Mouse (Mus musculus): ENCODE results near the gene Miga2.
A peak's percentile ranks its signal among the peaks of the same experiment; 100 is the strongest.
"Not testable (repeated sequence)": the region's sequence is repeated elsewhere in the genome, so short reads cannot be mapped to it uniquely, and the experiment has no call there.

Gene Miga2

GRCm38 (mm10) chr2:30399191-30400171, 35.4 kb downstream of the Miga2 start:
- peak; percentile 49 to 84 for DNase-seq

- no peak for DNase-seq
Measured at GRCm38 (mm10) chr2:30401581-30401980, 37.5 kb downstream of the Miga2 start.

- no peak for DNase-seq
Measured at GRCm38 (mm10) chr2:30402351-30402826, 38.4 kb downstream of the Miga2 start.

- no peak for DNase-seq
Measured at GRCm38 (mm10) chr2:30402843-30403242, 38.8 kb downstream of the Miga2 start.

- no peak for DNase-seq
Measured at GRCm38 (mm10) chr2:30403870-30404269, 39.8 kb downstream of the Miga2 start.

- no peak for DNase-seq
Measured at GRCm38 (mm10) chr2:30407221-30407620, 43.2 kb downstream of the Miga2 start.

- no peak for DNase-seq
Measured at GRCm38 (mm10) chr2:30407778-30408177, 43.7 kb downstream of the Miga2 start.

GRCm38 (mm10) chr2:30408452-30409100, 44.5 kb downstream of the Miga2 start:
- DNase-seq = no peak

GRCm38 (mm10) chr2:30409454-30410176, 45.6 kb downstream of the Miga2 start:
- DNase-seq = no peak

- no peak for DNase-seq
Measured at GRCm38 (mm10) chr2:30413038-30413973, 49.3 kb downstream of the Miga2 start.

GRCm38 (mm10) chr2:30414101-30414500, 50.1 kb downstream of the Miga2 start:
- DNase-seq = peak; percentile 36

GRCm38 (mm10) chr2:30414681-30415080, 50.6 kb downstream of the Miga2 start:
- DNase-seq = no peak

GRCm38 (mm10) chr2:30415157-30415935, 51.3 kb downstream of the Miga2 start, which contains the start of gene Crat:
TSS of gene Crat (minus strand) at chr2:30415813.
- peak; percentile 94 to 97 for DNase-seq

- peak; percentile 95 to 96 for DNase-seq
Measured at GRCm38 (mm10) chr2:30415936-30416648, 52.1 kb downstream of the Miga2 start, which contains the start of gene Ptpa. TSS of gene Ptpa (plus strand) at chr2:30416039.

GRCm38 (mm10) chr2:30416649-30416965, 52.6 kb downstream of the Miga2 start:
- no peak for DNase-seq

GRCm38 (mm10) chr2:30417154-30417553, 53.1 kb downstream of the Miga2 start:
- DNase-seq = not testable (repeated sequence)

GRCm38 (mm10) chr2:30417595-30418165, 53.6 kb downstream of the Miga2 start:
- DNase-seq = no peak

GRCm38 (mm10) chr2:30418259-30418658, 54.2 kb downstream of the Miga2 start:
- DNase-seq = no peak

GRCm38 (mm10) chr2:30419112-30419511, 55.1 kb downstream of the Miga2 start:
- DNase-seq = no peak

GRCm38 (mm10) chr2:30421432-30421831, 57.4 kb downstream of the Miga2 start:
- DNase-seq = no peak
